Comparison of ENCODE assay signal across 9 mouse cellular contexts in the genomic region with DNA sequence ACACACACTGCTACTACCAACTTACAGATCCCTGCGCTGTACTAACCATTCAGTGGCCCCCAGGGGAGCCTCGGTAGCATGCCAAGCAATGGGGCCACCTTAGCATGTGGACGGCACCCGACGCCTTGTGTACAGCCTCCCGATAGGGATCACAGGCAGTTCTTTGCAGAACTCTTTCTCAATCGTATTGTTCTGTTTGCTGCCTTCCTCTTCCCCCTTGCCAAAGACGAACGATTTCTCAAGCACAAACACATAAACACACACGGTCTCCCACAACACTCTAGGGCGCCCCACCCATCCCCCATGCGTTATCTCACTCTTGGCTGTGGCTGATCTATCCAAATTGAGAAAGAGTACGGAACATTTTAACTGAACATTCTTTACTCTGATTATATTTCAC.
DNase-seq lines count a peak whose midpoint lies in the region; ATAC-seq lines count a peak whose summit lies in the region.
"Had no signal": no experiment of that assay in that cellular context is flagged by ENCODE, and none has a peak within 500 bp of the region (broad histone marks: within the 10 kb centered on the region; RNA-seq: fewer than 3 reads in every experiment).

No protein-coding gene starts in this region.

- no peak overlapping the region for H3K9ac ChIP-seq in embryonic facial prominence, embryonic 14.5 days (ENCODE audit: low read depth, low read length)
- H3K9ac ChIP-seq: embryonic facial prominence, embryonic 13.5 days had no signal

- WGBS in embryonic facial prominence, embryonic 14.5 days, result 74% methylated on average over 13 of the region's 13 CpGs
- WGBS in embryonic facial prominence, embryonic 10.5 days, result 91% methylated on average over 13 of the region's 13 CpGs

- peak; percentile 43 for DNase-seq in embryonic facial prominence, embryonic 14.5 days (ENCODE audit: low spot score)
- DNase-seq in embryonic facial prominence, embryonic 10.5 days (ENCODE audit: low spot score), result no peak
- DNase-seq in kidney, postnatal 25 days, result peak; percentile 61 to 88
- DNase-seq in monocyte, adult 2 months (ENCODE audit: low read depth in 1 of 2, low spot score in 2 of 2), result peak; percentile 29 to 33
- no peak for DNase-seq in right cerebral cortex, postnatal 10 days (ENCODE audit: low spot score in 2 of 2)
- no peak for DNase-seq in left cerebral cortex, adult 18-20 months (ENCODE audit: low spot score in 2 of 2)
- no peak for DNase-seq in layer of hippocampus, adult 9-11 months

- H3K4me3 ChIP-seq in embryonic facial prominence, embryonic 14.5 days (ENCODE audit: low read depth, low read length), result no peak overlapping the region
- no peak overlapping the region for H3K4me3 ChIP-seq in embryonic facial prominence, embryonic 10.5 days
- no peak overlapping the region for H3K4me3 ChIP-seq in brown adipose tissue, adult 24 weeks (ENCODE audit: insufficient read depth, low read depth, low read length)
- H3K4me3 ChIP-seq: embryonic facial prominence, embryonic 13.5 days had no signal

- H3K27ac ChIP-seq in embryonic facial prominence, embryonic 14.5 days (replicated peaks; ENCODE audit: low read depth, low read length), result no peak overlapping the region
- no peak overlapping the region for H3K27ac ChIP-seq in embryonic facial prominence, embryonic 10.5 days (replicated peaks)
- H3K27ac ChIP-seq in brown adipose tissue, adult 24 weeks (replicated peaks; ENCODE audit: low read depth, low read length), result peak overlapping the region; percentile 70
- H3K27ac ChIP-seq: embryonic facial prominence, embryonic 13.5 days had no signal

- no peaks in the 10 kb centered on the region for H3K36me3 ChIP-seq in embryonic facial prominence, embryonic 14.5 days (ENCODE audit: control insufficient read depth, insufficient read depth, low read length)
- H3K36me3 ChIP-seq in embryonic facial prominence, embryonic 10.5 days (replicated peaks), result peaks cover 25% of the 10 kb centered on the region
- H3K36me3 ChIP-seq: embryonic facial prominence, embryonic 13.5 days had no signal

- no peaks in the 10 kb centered on the region for H3K27me3 ChIP-seq in embryonic facial prominence, embryonic 14.5 days (replicated peaks; ENCODE audit: control insufficient read depth, insufficient read depth, low read length)
- no peaks in the 10 kb centered on the region for H3K27me3 ChIP-seq in embryonic facial prominence, embryonic 10.5 days (replicated peaks; ENCODE audit: low read depth, poor library complexity, severe bottlenecking)

- ATAC-seq in embryonic facial prominence, embryonic 14.5 days (ENCODE audit: low read depth), result no peak

- peaks cover 16% of the 10 kb centered on the region for H3K4me1 ChIP-seq in embryonic facial prominence, embryonic 14.5 days (ENCODE audit: control insufficient read depth, insufficient read depth, low read length)
- H3K4me1 ChIP-seq in embryonic facial prominence, embryonic 10.5 days, result peaks cover 36% of the 10 kb centered on the region
- peaks cover 52% of the 10 kb centered on the region for H3K4me1 ChIP-seq in brown adipose tissue, adult 24 weeks (ENCODE audit: control insufficient read depth, insufficient read depth, insufficient read length, low read length)

- H3K4me2 ChIP-seq in embryonic facial prominence, embryonic 14.5 days (ENCODE audit: low read depth, low read length), result no peak overlapping the region
- H3K4me2 ChIP-seq: embryonic facial prominence, embryonic 13.5 days had no signal

- H3K9me3 ChIP-seq in embryonic facial prominence, embryonic 14.5 days (ENCODE audit: control insufficient read depth, low read length), result no peaks in the 10 kb centered on the region
- no peaks in the 10 kb centered on the region for H3K9me3 ChIP-seq in embryonic facial prominence, embryonic 10.5 days
- H3K9me3 ChIP-seq: embryonic facial prominence, embryonic 13.5 days had no signal

Comparison
In these comparisons a context has a peak if more than half of its experiments do, and no peak if none do; other contexts are left out.
1. DNase-seq: peak in embryonic facial prominence, embryonic 14.5 days (single experiment), kidney, postnatal 25 days (2 of 2) and monocyte, adult 2 months (2 of 2); none in embryonic facial prominence, embryonic 10.5 days (single experiment), right cerebral cortex, postnatal 10 days (0 of 2), left cerebral cortex, adult 18-20 months (0 of 2) and layer of hippocampus, adult 9-11 months (single experiment).